In genomic region chr16:30511563-30512340, GRCm38 (mm10) we compare ENCODE assay signal across 8 mouse cellular contexts. TPM values are rescaled to one million over a fixed set of nuclear protein-coding genes. Genes with fewer than 3 reads are reported as not detected.
DNase-seq lines count a peak whose midpoint lies in the region; ATAC-seq and TF ChIP-seq lines count a peak whose summit lies in the region.

No protein-coding gene starts in this region.

- H3K9me3 ChIP-seq in heart, embryonic 10.5 days, result no peaks in the 10 kb centered on the region
- peaks cover 6% of the 10 kb centered on the region for H3K9me3 ChIP-seq in CH12.LX (replicated peaks; ENCODE audit: low read length)
- no peaks in the 10 kb centered on the region for H3K9me3 ChIP-seq in liver, postnatal 0 days (ENCODE audit: low read length)

- 77% methylated on average over 13 of the region's 13 CpGs for WGBS in heart, embryonic 10.5 days
- WGBS in liver, postnatal 0 days (ENCODE audit: insufficient replicate concordance), result 63% methylated on average over 13 of the region's 13 CpGs

- TF ChIP-seq EP300 in CH12.LX (IDR thresholded peaks at IDR 0.05; ENCODE audit: low read length), result peak; percentile 45
- TF ChIP-seq EP300 in liver, postnatal 0 days (IDR thresholded peaks at IDR 0.05; ENCODE audit: low read depth), result no peak

- no peak for TF ChIP-seq RAD21 in CH12.LX (IDR thresholded peaks at IDR 0.05; ENCODE audit: low read depth, low read length)

- H3K27me3 ChIP-seq in heart, embryonic 10.5 days (ENCODE audit: insufficient read depth, poor library complexity, severe bottlenecking), result peaks cover 7% of the 10 kb centered on the region
- H3K27me3 ChIP-seq in CH12.LX (replicated peaks), result peaks cover 3% of the 10 kb centered on the region
- H3K27me3 ChIP-seq in liver, postnatal 0 days (ENCODE audit: insufficient read depth, low read length), result no peaks in the 10 kb centered on the region

- H3K36me3 ChIP-seq in heart, embryonic 10.5 days, result peaks cover 20% of the 10 kb centered on the region; the same call in 1 of the 2 replicates
- H3K36me3 ChIP-seq in CH12.LX (replicated peaks in 1 of 2; ENCODE audit: control insufficient read depth in 1 of 2, insufficient read depth in 1 of 2, low read length in 1 of 2), result no peaks in the 10 kb centered on the region
- no peaks in the 10 kb centered on the region for H3K36me3 ChIP-seq in liver, postnatal 0 days (replicated peaks; ENCODE audit: insufficient read depth, low read length)

- in situ Hi-C loops in CH12.LX (cut with MboI; ENCODE audit: low pct_ligation_motif_present, low pct_unique_long_range_greater_than_20kb, low sequenced_read_pairs), result loop anchor here (5.0 kb wide), 1 partner anchor 134 kb away; no protein-coding TSS in a partner anchor

- DNase-seq in heart, embryonic 10.5 days (ENCODE audit: low spot score), result no peak
- DNase-seq in heart, postnatal 4 days, result no peak
- DNase-seq in CH12.LX (ENCODE audit: extremely low read depth), result peak; percentile 46
- DNase-seq in liver, postnatal 0 days, result no peak
- DNase-seq in urinary bladder, adult 2 months (ENCODE audit: low spot score), result no peak
- no peak for DNase-seq in right cerebral cortex, adult 2 months (ENCODE audit: low spot score in 2 of 2)
- DNase-seq in testis, postnatal 10 days (ENCODE audit: low spot score), result no peak

- H3K4me2 ChIP-seq in CH12.LX (ENCODE audit: insufficient read depth, low read depth, poor library complexity, severe bottlenecking), result peak overlapping the region; percentile 93
- peak overlapping the region; percentile 86 for H3K4me2 ChIP-seq in liver, postnatal 0 days (ENCODE audit: low read depth, low read length)

- peak; percentile 40 for ATAC-seq in granulocyte monocyte progenitor cell, adult 5-6 weeks (replicated peaks; ENCODE audit: poor library complexity, severe bottlenecking)
- no peak for ATAC-seq in liver, postnatal 0 days

- dilution Hi-C loops in CH12.LX (cut with MboI; ENCODE audit: extremely low pct_ligation_motif_present, extremely low pct_unique_long_range_greater_than_20kb, low sequenced_read_pairs), result no loop called here

- peak overlapping the region; percentile 79 for H3K9ac ChIP-seq in CH12.LX (ENCODE audit: insufficient read depth, low read depth)
- peak overlapping the region; percentile 80 for H3K9ac ChIP-seq in liver, postnatal 0 days (replicated peaks)

- TF ChIP-seq POLR2A in CH12.LX (IDR thresholded peaks at IDR 0.05; ENCODE audit: low read depth, low read length), result no peak

- H3K4me1 ChIP-seq in heart, embryonic 10.5 days, result peaks cover 47% of the 10 kb centered on the region
- H3K4me1 ChIP-seq in CH12.LX (ENCODE audit: control insufficient read depth in 1 of 2, insufficient read depth in 2 of 2), result peaks cover 5 to 24% of the 10 kb centered on the region in 2 experiments
- H3K4me1 ChIP-seq in liver, postnatal 0 days (ENCODE audit: insufficient read depth), result peaks cover 23% of the 10 kb centered on the region

- peak overlapping the region; percentile 95 for H3K27ac ChIP-seq in heart, embryonic 10.5 days
- no peak overlapping the region for H3K27ac ChIP-seq in CH12.LX (ENCODE audit: insufficient read depth, low read depth)
- peak overlapping the region; percentile 55; the same call in 1 of the 2 replicates for H3K27ac ChIP-seq in liver, postnatal 0 days (ENCODE audit: low read depth)

- H3K4me3 ChIP-seq in heart, embryonic 10.5 days, result peak overlapping the region; percentile 69; the same call in 1 of the 2 replicates
- H3K4me3 ChIP-seq in CH12.LX (replicated peaks in 1 of 3; ENCODE audit: low read depth in 2 of 3, low read length in 2 of 3, poor library complexity in 1 of 3), result peak overlapping the region; percentile 69 to 98 (median 73)
- peak overlapping the region; percentile 69 for H3K4me3 ChIP-seq in liver, postnatal 0 days (ENCODE audit: low read depth, low read length)

- H3K79me2 ChIP-seq in CH12.LX (replicated peaks; ENCODE audit: control insufficient read depth, extremely low read depth, insufficient read depth, poor library complexity, severe bottlenecking), result no peaks in the 10 kb centered on the region

- no peak for TF ChIP-seq CTCF in CH12.LX (conservative IDR thresholded peaks at IDR 0.05 in 1 of 2, IDR thresholded peaks at IDR 0.05 in 1 of 2; ENCODE audit: low read depth in 2 of 2, low read length in 2 of 2)
- TF ChIP-seq CTCF in liver, postnatal 0 days (IDR thresholded peaks at IDR 0.05; ENCODE audit: low read depth), result no peak

TF ChIP-seq in CH12.LX, 34 proteins besides CTCF, POLR2A, EP300 and RAD21:
- peak; percentile 26; the same call in 1 of the 2 replicates for TF ChIP-seq ETS1 (conservative IDR thresholded peaks at IDR 0.05; ENCODE audit: low read depth, low read length)
- TF ChIP-seq MAZ (IDR thresholded peaks at IDR 0.05; ENCODE audit: low read depth, low read length), result no peak; the same call in 1 of the 2 replicates
- TF ChIP-seq MYC (IDR thresholded peaks at IDR 0.05; ENCODE audit: low read depth, low read length), result peak; percentile 82
- TF ChIP-seq NRF1 (IDR thresholded peaks at IDR 0.05; ENCODE audit: low read depth, low read length), result no peak
- 0 out of 2 replicates have a peak, but pooled peaks have one; percentile 23 for TF ChIP-seq RCOR1 (conservative IDR thresholded peaks at IDR 0.05; ENCODE audit: low read depth, low read length)
- TF ChIP-seq SIN3A (IDR thresholded peaks at IDR 0.05; ENCODE audit: low read length), result peak; percentile 49; the same call in 1 of the 2 replicates
- TF ChIP-seq HCFC1 (IDR thresholded peaks at IDR 0.05; ENCODE audit: low read depth, low read length), result no peak
- peak; percentile 48 for TF ChIP-seq MXI1 (IDR thresholded peaks at IDR 0.05; ENCODE audit: low read depth, low read length)
- 0 out of 2 replicates have a peak, but pooled peaks have one; percentile 4 for TF ChIP-seq ELF1 (IDR thresholded peaks at IDR 0.05; ENCODE audit: low read depth, low read length)
- peak; percentile 33; the same call in 1 of the 2 replicates for TF ChIP-seq TCF12 (IDR thresholded peaks at IDR 0.05; ENCODE audit: low read depth, low read length)
- 0 out of 2 replicates have a peak, but pooled peaks have one; percentile 21 for TF ChIP-seq MAFK (IDR thresholded peaks at IDR 0.05; ENCODE audit: insufficient replicate concordance, low read length)
- peak; percentile 89 for TF ChIP-seq IRF4 (IDR thresholded peaks at IDR 0.05; ENCODE audit: low read depth, low read length)
- TF ChIP-seq MAX (IDR thresholded peaks at IDR 0.05; ENCODE audit: low read length), result peak; percentile 76

RNA-seq across cellular contexts. Expression of gene Tmem44, which starts 38.9 kb away (rescaled TPM):
- 16.1 and 23.1 TPM in 2 replicates for polyA plus RNA-seq in heart, embryonic 10.5 days (2016; fragmentation: Nextera tagmentation; extraction: Ambion mirVana)
- total RNA-seq in heart, postnatal 4 days (2021), result 10 to 100 TPM; 19.4 to 19.7 TPM
- 0.38 and 0.51 TPM in 2 replicates for total RNA-seq in CH12.LX (2012; rRNA removed)
- 0.07 and 0.16 TPM in 2 replicates for total RNA-seq in CH12.LX (2014; rRNA removed)
- 0.70 and 0.78 TPM in 2 replicates for polyA plus RNA-seq in CH12.LX (2012; ENCODE audit: insufficient read length, low read depth)
- total RNA-seq in granulocyte monocyte progenitor cell, adult 5-6 weeks (2014; fragmentation: Nextera tagmentation), result 1.4 TPM in 1 of 2 replicates, not detected in the other
- total RNA-seq in granulocyte monocyte progenitor cell, adult 5-6 weeks (2017), result 0.21 and 0.30 TPM in 2 replicates
- 0.73 and 0.89 TPM in 2 replicates for polyA plus RNA-seq in liver, postnatal 0 days (2015; fragmentation: Nextera tagmentation; extraction: Ambion mirVana)
- polyA plus RNA-seq in urinary bladder, adult 2 months (2012; rRNA removed), result 6.2 and 6.3 TPM in 2 replicates
